Mouse (Mus musculus): ENCODE results near the gene Creb3l1.

DNA sequence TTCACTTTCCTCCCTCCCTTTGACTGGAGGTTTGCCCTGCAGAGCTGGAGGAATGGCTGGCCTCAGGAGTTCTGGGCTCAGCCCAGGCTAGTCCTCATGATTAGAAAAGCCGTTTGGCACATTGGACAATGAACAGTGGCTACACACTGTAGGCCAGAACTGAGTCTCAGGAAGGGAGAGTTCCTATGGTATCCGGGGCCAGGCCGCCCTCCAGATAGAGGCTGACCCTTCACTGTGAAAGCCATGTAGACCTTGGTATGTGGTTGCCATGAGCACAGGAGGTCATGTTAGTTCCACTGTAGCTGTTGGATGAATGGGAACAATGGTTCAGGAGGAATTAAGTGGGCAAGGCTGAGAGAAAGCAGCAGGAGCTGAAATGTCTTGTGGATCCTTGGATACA lies 30.9 kb downstream of the Creb3l1 start:
- no peak for TF ChIP-seq CTCF (IDR thresholded peaks at IDR 0.05; ENCODE audit: low read depth, low read length)
- TF ChIP-seq POLR2A (IDR thresholded peaks at IDR 0.05; ENCODE audit: insufficient read depth, low read length) = no peak
- no peak for TF ChIP-seq EP300 (IDR thresholded peaks at IDR 0.05; ENCODE audit: insufficient read depth, low read depth, low read length)
